Mouse (Mus musculus) ES-Bruce4 (cell line): ENCODE measurements at regions not wholly inside any gene's neighbourhood (a gene's known extent, or its start where the extent isn't known, plus 50 kb on each side); places are given as distances from the start of the nearest gene placed in this dataset.
"Not testable (repeated sequence)": the region's sequence is repeated elsewhere in the genome, so short reads cannot be mapped to it uniquely, and the experiment has no call there.

Source experiments
- H3K27ac ChIP-seq: 2 replicates; pipeline ENCODE4 v1.5.1; 2012; ENCODE audit warnings: low read length, inconsistent platforms; ENCODE audit not compliant: insufficient read depth
- H3K27me3 ChIP-seq: 2 replicates; pipeline ENCODE4 v1.6.1; 2012; ENCODE audit warnings: mild to moderate bottlenecking, low read length, inconsistent platforms; ENCODE audit not compliant: control insufficient read depth, poor library complexity, insufficient read depth, severe bottlenecking
- H3K36me3 ChIP-seq: 2 replicates; pipeline ENCODE4 v1.6.1; 2012; ENCODE audit warnings: inconsistent platforms, mild to moderate bottlenecking, low read length, moderate library complexity; ENCODE audit not compliant: control insufficient read depth, poor library complexity, insufficient read depth, severe bottlenecking
- H3K4me1 ChIP-seq: one replicate; pipeline ENCODE4 v1.8.1; 2011; ENCODE audit warnings: low read length; ENCODE audit not compliant: control insufficient read depth, insufficient read depth
- H3K4me3 ChIP-seq: 2 replicates; pipeline ENCODE4 v1.5.1; 2011; ENCODE audit warnings: low read depth, mild to moderate bottlenecking, low read length
- H3K9ac ChIP-seq: 2 replicates; pipeline ENCODE4 v1.6.1; 2012; ENCODE audit warnings: low read depth, mild to moderate bottlenecking, inconsistent platforms; ENCODE audit not compliant: poor library complexity, severe bottlenecking
- H3K9me3 ChIP-seq: replicated peaks from 2 replicates; pipeline ENCODE4 v1.6.1; 2012; ENCODE audit warnings: mild to moderate bottlenecking, low read length, inconsistent platforms; ENCODE audit not compliant: control insufficient read depth, poor library complexity, insufficient read depth, severe bottlenecking
- CTCF ChIP-seq: IDR thresholded peaks from one replicate; pipeline ENCODE4 v1.8.1; 2011; ENCODE audit warnings: low read depth, low read length
- EP300 ChIP-seq: IDR thresholded peaks from 2 replicates; pipeline ENCODE4 v1.6.1; 2011; ENCODE audit warnings: low read depth, low read length; ENCODE audit not compliant: insufficient read depth
- POLR2A ChIP-seq: IDR thresholded peaks from one replicate; pipeline ENCODE4 v1.8.1; 2011; ENCODE audit warnings: low read length; ENCODE audit not compliant: insufficient read depth

DNA sequence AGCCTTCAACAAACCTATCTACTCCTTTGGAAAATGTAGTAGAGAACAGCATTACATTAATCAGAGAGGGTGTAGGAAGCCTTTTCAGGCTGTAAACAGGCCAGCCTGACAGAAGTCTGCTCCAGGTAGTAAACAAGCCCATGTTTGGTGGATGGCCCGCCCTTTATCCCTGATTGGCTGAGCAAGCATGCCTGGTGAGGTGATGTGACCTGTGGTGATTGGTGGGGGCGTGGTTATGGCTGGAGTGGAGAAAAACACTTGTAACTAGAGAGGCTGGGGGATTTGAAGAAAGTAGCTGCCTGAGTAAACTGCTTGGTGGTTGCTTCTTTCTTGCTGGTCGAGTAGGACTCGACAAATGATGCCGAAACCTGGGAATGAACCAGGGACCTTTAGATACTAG is 621.3 kb upstream of the Dsel start:
- H3K9ac ChIP-seq, H3K9me3 ChIP-seq, H3K36me3 ChIP-seq, H3K4me1 ChIP-seq, H3K27me3 ChIP-seq, H3K27ac ChIP-seq, H3K4me3 ChIP-seq: not testable (repeated sequence)

DNA sequence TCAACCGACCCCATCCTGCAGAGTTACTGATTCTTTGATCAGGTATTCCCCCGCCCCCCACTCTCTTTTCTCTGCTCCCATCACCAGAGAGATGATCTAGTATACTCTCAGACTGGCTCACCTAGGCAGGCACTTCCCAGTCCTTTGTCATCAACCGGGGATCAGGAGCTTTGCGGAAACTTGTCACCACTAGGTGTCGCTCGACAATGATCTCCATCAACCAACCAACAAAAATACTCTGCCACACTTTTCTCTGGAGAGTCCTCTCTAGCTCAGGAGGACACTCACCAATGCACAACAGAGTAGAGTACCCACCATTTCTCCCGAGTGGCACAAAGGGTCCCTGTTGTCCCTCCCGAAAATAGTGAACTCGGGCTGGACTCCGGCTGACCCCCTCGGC is 591.3 kb upstream of the Dsel start:
- Histone ChIP-seq H3K27ac (no peak overlapping the region), H3K9me3 (peaks cover 4% of the 10 kb centered on the region; the same call in 1 of the 2 replicates), H3K27me3 (no peaks in the 10 kb centered on the region), H3K4me3 (no peak overlapping the region), H3K9ac (no peak overlapping the region), H3K36me3 (no peaks in the 10 kb centered on the region), H3K4me1 (no peaks in the 10 kb centered on the region)
- peak; percentile 48 for TF ChIP-seq CTCF
- no peak for TF ChIP-seq EP300

DNA sequence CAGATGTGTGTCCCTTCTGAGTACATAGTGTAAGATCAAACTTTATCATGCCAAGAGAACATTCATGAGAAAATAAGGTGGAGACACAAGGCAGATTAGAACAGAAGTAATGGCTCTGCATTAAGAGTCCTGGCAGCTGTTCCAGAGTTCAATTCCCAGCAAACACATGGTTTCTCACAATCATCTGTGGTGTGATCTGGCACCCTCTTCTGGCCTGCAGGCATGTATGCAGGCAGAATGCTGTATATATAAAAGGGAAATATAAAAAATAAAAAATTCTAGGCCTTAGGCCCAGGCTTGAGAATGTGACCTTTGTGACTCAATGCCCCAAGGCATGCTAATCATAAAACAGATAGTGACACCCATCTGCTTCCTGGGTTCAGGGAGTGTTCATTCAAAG is 587.7 kb upstream of the Dsel start:
- H3K4me1 ChIP-seq = no peaks in the 10 kb centered on the region
- peaks cover 4% of the 10 kb centered on the region; the same call in 1 of the 2 replicates for H3K9me3 ChIP-seq
- H3K4me3 ChIP-seq = no peak overlapping the region
- 0 out of 2 replicates have a peak overlapping the region, but pooled peaks have one; percentile 38 for H3K27ac ChIP-seq
- no peaks in the 10 kb centered on the region for H3K36me3 ChIP-seq
- no peak overlapping the region for H3K9ac ChIP-seq
- no peak for TF ChIP-seq POLR2A
- TF ChIP-seq CTCF = no peak
- no peak for TF ChIP-seq EP300
- H3K27me3 ChIP-seq = no peaks in the 10 kb centered on the region

DNA sequence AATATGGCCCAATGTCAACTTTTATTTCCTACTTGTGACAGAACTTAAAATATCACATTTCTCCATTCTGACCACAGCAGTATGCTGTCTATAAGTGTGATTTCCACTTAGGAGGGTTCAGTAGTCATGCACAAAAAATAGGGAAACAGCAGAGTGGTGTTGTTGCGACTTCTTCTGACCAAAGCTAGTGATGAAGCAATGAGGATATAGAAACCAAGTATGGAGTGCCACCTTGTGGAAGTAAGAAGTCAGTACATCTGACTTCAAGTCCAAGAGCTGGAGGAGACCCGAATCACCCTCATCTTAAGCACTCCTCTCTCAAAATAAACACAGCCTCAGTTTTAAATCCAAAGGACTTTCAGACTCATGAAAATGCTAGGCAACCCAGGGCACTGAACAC is 586.9 kb upstream of the Dsel start:
- Histone ChIP-seq H3K27me3 (no peaks in the 10 kb centered on the region), H3K27ac (no peak overlapping the region), H3K9ac (no peak overlapping the region), H3K9me3 (peaks cover 4% of the 10 kb centered on the region; the same call in 1 of the 2 replicates), H3K36me3 (no peaks in the 10 kb centered on the region), H3K4me1 (no peaks in the 10 kb centered on the region), H3K4me3 (no peak overlapping the region)
- TF ChIP-seq CTCF (peak; percentile 10), POLR2A (no peak), EP300 (no peak)

DNA sequence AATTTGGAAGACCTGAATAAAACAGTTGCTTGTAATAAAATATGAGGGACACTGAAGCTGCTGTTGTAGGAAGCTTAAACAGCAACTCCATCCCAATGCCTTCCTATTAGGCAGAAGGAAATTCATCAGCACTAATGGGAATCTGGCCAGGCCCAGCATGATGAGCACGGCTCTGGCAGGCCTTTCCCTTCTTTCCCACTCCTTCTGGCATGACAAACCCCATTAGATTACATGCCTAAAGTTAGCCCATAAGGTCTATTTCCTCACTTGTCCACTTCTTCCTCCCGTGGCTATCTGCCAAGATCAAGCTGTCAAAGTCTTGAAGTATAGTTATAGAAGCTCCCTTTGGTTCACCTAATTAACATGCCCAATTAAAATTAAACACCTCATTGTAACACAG is 574.4 kb upstream of the Dsel start:
- Histone ChIP-seq H3K9me3 (peaks cover 7% of the 10 kb centered on the region), H3K27ac (no peak overlapping the region), H3K27me3 (no peaks in the 10 kb centered on the region; the same call in 1 of the 2 replicates), H3K36me3 (no peaks in the 10 kb centered on the region), H3K4me1 (no peaks in the 10 kb centered on the region), H3K4me3 (no peak overlapping the region), H3K9ac (no peak overlapping the region)
- TF ChIP-seq CTCF (no peak), EP300 (no peak), POLR2A (no peak)

DNA sequence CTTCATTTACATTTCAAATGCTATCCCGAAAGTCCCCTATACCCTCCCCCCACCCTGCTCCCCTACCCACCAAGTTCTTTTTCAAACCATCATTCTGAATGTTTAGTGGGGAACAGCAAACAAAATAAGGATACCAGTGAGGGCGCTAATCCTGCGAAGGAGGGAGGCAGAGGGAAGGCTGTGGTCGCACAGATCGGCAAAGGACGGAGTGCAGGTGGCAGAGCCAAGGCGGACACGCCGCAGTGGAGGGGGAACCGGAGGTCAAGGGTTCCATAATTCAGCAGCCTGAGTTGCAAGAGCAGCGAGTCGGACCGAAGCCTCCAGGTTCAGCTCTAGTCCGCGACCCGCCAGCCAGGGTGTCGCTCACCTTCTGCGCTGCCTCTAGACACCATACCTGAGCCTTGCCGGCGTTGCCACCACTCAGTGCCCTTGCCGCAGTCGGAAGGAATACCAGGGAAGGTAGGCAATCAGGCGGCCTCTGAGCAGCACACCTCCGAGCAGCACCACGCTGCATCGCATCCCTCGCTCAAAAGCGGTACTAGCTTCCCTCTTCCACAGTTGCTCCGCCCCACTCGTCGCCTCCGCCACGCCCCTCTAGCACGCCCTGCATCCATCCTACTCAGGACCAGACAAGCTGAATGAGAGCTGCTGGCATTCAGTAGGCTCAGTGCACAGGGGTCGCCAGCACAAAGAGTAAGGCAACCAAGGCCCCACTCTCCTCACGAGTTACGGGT is 551.8 kb upstream of the Dsel start:
- no peak for TF ChIP-seq EP300
- no peak for TF ChIP-seq CTCF
- TF ChIP-seq POLR2A = no peak
- Histone ChIP-seq H3K27ac (no peak overlapping the region), H3K27me3 (peaks cover 1% of the 10 kb centered on the region), H3K9ac (no peak overlapping the region), H3K9me3 (no peaks in the 10 kb centered on the region), H3K4me1 (no peaks in the 10 kb centered on the region), H3K36me3 (no peaks in the 10 kb centered on the region), H3K4me3 (peak overlapping the region; percentile 66)
